Mouse (Mus musculus) urinary bladder, adult 18-20 months (tissue): Measurements from ENCODE around the gene Lrrk1.
A peak's percentile ranks its signal among the peaks of the same experiment; 100 is the strongest.

Source experiments
- DNase-seq, 2 experiments: peaks; one replicate each; pipeline ENCODE4 v3.0.0; 2022; ENCODE audit warnings: low spot score in 2 of 2, mixed read lengths in 2 of 2

The Lrrk1 gene

GRCm38 (mm10) chr7:66387813-66388521 is at the start of gene Lrrk1:
Gene Lrrk1, minus strand, starts transcription at chr7:66388350.
- peak; percentile 53 to 57 for DNase-seq

GRCm38 (mm10) chr7:66434453-66434935 is 46.3 kb upstream of the Lrrk1 start:
- DNase-seq = peak; percentile 37 to 65

- peak; percentile 37 to 44 for DNase-seq
Measured at GRCm38 (mm10) chr7:66427437-66428161, 39.4 kb upstream of the Lrrk1 start, which contains the start of gene Aldh1a3. Gene Aldh1a3, minus strand, starts transcription at chr7:66427517.

- no peak for DNase-seq
Measured at GRCm38 (mm10) chr7:66427053-66427436, 38.9 kb upstream of the Lrrk1 start.

GRCm38 (mm10) chr7:66421903-66422302 is 33.8 kb upstream of the Lrrk1 start:
- DNase-seq = no peak

- no peak for DNase-seq
Measured at GRCm38 (mm10) chr7:66418981-66419380, 30.8 kb upstream of the Lrrk1 start.

- no peak for DNase-seq
Measured at GRCm38 (mm10) chr7:66416829-66417228, 28.7 kb upstream of the Lrrk1 start.

- no peak for DNase-seq
Measured at GRCm38 (mm10) chr7:66413093-66413492, 24.9 kb upstream of the Lrrk1 start.

- DNase-seq = peak in 1 of 2 experiments; percentile 17
Measured at GRCm38 (mm10) chr7:66409433-66409832, 21.3 kb upstream of the Lrrk1 start.

GRCm38 (mm10) chr7:66406971-66407370 is 18.8 kb upstream of the Lrrk1 start:
- no peak for DNase-seq

GRCm38 (mm10) chr7:66405951-66406721 is 18.0 kb upstream of the Lrrk1 start:
- DNase-seq = no peak

- DNase-seq = no peak
Measured at GRCm38 (mm10) chr7:66405541-66405940, 17.4 kb upstream of the Lrrk1 start.

- no peak for DNase-seq
Measured at GRCm38 (mm10) chr7:66404802-66405201, 16.7 kb upstream of the Lrrk1 start.

GRCm38 (mm10) chr7:66404141-66404540 is 16.0 kb upstream of the Lrrk1 start:
- DNase-seq = no peak

GRCm38 (mm10) chr7:66402876-66403275 is 14.7 kb upstream of the Lrrk1 start:
- DNase-seq = no peak

- no peak for DNase-seq
Measured at GRCm38 (mm10) chr7:66401605-66402004, 13.5 kb upstream of the Lrrk1 start.

- no peak for DNase-seq
Measured at GRCm38 (mm10) chr7:66397288-66397687, 9.1 kb upstream of the Lrrk1 start.

GRCm38 (mm10) chr7:66388621-66389532 is 727 bp upstream of the Lrrk1 start:
- DNase-seq = peak; percentile 38 to 67

GRCm38 (mm10) chr7:66387419-66387812 is 734 bp downstream of the Lrrk1 start:
- no peak for DNase-seq

- DNase-seq = no peak
Measured at GRCm38 (mm10) chr7:66386411-66386810, 1.7 kb downstream of the Lrrk1 start.

- no peak for DNase-seq
Measured at GRCm38 (mm10) chr7:66385826-66386225, 2.3 kb downstream of the Lrrk1 start.
